Mouse (Mus musculus) adrenal gland, postnatal 36 days (tissue): ENCODE results near the gene Rfx3. TPM values are rescaled to one million over a fixed set of nuclear protein-coding genes. Genes with fewer than 3 reads are reported as not detected.

ENCODE experiments used
- DNase-seq, 2 experiments: peaks; one replicate each; pipeline ENCODE4 v3.0.0; 2021; ENCODE audit warnings: mixed read lengths in 1 of 2
- long read RNA-seq, 2 experiments: library from polyadenylated mRNA; stranded (forward); transcript quantifications; one replicate each; pipeline ENCODE4 v2.0.0; 2021; ENCODE audit warnings: borderline sequencing depth in 2 of 2
- total RNA-seq, 2 experiments: library from RNA; stranded (reverse); gene quantifications; 2 replicates each; pipeline ENCODE4 v1.2.3; 2021

Gene Rfx3
- 1 to 10 TPM; 5.4 to 8.3 TPM for total RNA-seq
- long read RNA-seq, experiment 1: 0 reads
- long read RNA-seq, experiment 2, partial matches to known transcripts: 0 of 2 reads
- long read RNA-seq, experiment 2, other reads (novel, unspliced or antisense): 2 of 2 reads

GRCm38 (mm10) chr19:28010471-28011395 is at the start of gene Rfx3:
Rfx3 (minus strand) TSS chr19:28011166.
- DNase-seq: peak; percentile 79 to 87

GRCm38 (mm10) chr19:28052058-28052457 is 41.1 kb upstream of the Rfx3 start:
- no peak for DNase-seq

GRCm38 (mm10) chr19:28051571-28051970 is 40.6 kb upstream of the Rfx3 start:
- no peak for DNase-seq

GRCm38 (mm10) chr19:28049280-28049679 is 38.3 kb upstream of the Rfx3 start:
- no peak for DNase-seq

GRCm38 (mm10) chr19:28046806-28047205 is 35.8 kb upstream of the Rfx3 start:
- no peak for DNase-seq

- no peak for DNase-seq
These were observed 34.0 kb upstream of the Rfx3 start for GRCm38 (mm10) chr19:28044950-28045349.

GRCm38 (mm10) chr19:28011718-28012499 is 943 bp upstream of the Rfx3 start:
- peak; percentile 65 to 75 for DNase-seq

GRCm38 (mm10) chr19:28011396-28011717 is 391 bp upstream of the Rfx3 start:
- peak; percentile 94 to 96 for DNase-seq

- DNase-seq: peak; percentile 2 to 22
These were observed 1.2 kb downstream of the Rfx3 start for GRCm38 (mm10) chr19:28009587-28010281.

- no peak for DNase-seq
These were observed 6.8 kb downstream of the Rfx3 start for GRCm38 (mm10) chr19:28004190-28004589.

GRCm38 (mm10) chr19:28003474-28003873 is 7.5 kb downstream of the Rfx3 start:
- DNase-seq: no peak

- DNase-seq: no peak
These were observed 8.3 kb downstream of the Rfx3 start for GRCm38 (mm10) chr19:28002708-28003107.

GRCm38 (mm10) chr19:27992800-27993199 is 18.2 kb downstream of the Rfx3 start:
- DNase-seq: no peak

- DNase-seq: no peak
These were observed 22.2 kb downstream of the Rfx3 start for GRCm38 (mm10) chr19:27988746-27989145.

- no peak for DNase-seq
These were observed 43.4 kb downstream of the Rfx3 start for GRCm38 (mm10) chr19:27967590-27967989.

- DNase-seq: no peak
These were observed 49.7 kb downstream of the Rfx3 start for GRCm38 (mm10) chr19:27961271-27961670.

- DNase-seq: no peak
These were observed 75.5 kb downstream of the Rfx3 start for GRCm38 (mm10) chr19:27935453-27935852.

- no peak for DNase-seq
These were observed 79.8 kb downstream of the Rfx3 start for GRCm38 (mm10) chr19:27931136-27931535.

GRCm38 (mm10) chr19:27926378-27926777 is 84.6 kb downstream of the Rfx3 start:
- DNase-seq: no peak

- DNase-seq: peak in 1 of 2 experiments; percentile 19
These were observed 91.9 kb downstream of the Rfx3 start for GRCm38 (mm10) chr19:27919040-27919439.

GRCm38 (mm10) chr19:27916446-27916845 is 94.5 kb downstream of the Rfx3 start:
- DNase-seq: no peak

- DNase-seq: peak in 1 of 2 experiments; percentile 23
These were observed 104.0 kb downstream of the Rfx3 start for GRCm38 (mm10) chr19:27906976-27907375.
